In genomic region chr14:121153260-121153659, GRCm38 (mm10) we compare ENCODE assay signal across 16 mouse cellular contexts.
A peak's percentile ranks its signal among the peaks of the same experiment; 100 is the strongest.
DNase-seq lines count a peak whose midpoint lies in the region; ATAC-seq lines count a peak whose summit lies in the region.
"Had no signal": no experiment of that assay in that cellular context is flagged by ENCODE, and none has a peak within 500 bp of the region (broad histone marks: within the 10 kb centered on the region; RNA-seq: fewer than 3 reads in every experiment).

No protein-coding gene starts in this region.

- H3K27me3 ChIP-seq in kidney, embryonic 16.5 days (ENCODE audit: insufficient read depth, low read length): no peaks in the 10 kb centered on the region
- H3K27me3 ChIP-seq in kidney, embryonic 14.5 days (ENCODE audit: control insufficient read depth, insufficient read depth, low read length): no peaks in the 10 kb centered on the region
- H3K27me3 ChIP-seq in embryonic facial prominence, embryonic 13.5 days: no peaks in the 10 kb centered on the region
- no peaks in the 10 kb centered on the region for H3K27me3 ChIP-seq in hindbrain, embryonic 10.5 days (ENCODE audit: insufficient read depth, poor library complexity, severe bottlenecking)
- H3K27me3 ChIP-seq in midbrain, embryonic 14.5 days (ENCODE audit: control insufficient read depth, insufficient read depth, low read length): no peaks in the 10 kb centered on the region
- H3K27me3 ChIP-seq: intestine, embryonic 15.5 days; megakaryocyte, embryonic 14.5 days; Patski had no signal

- peaks cover 44% of the 10 kb centered on the region for H3K4me1 ChIP-seq in kidney, embryonic 16.5 days (ENCODE audit: insufficient read depth, low read length)
- peaks cover 11% of the 10 kb centered on the region for H3K4me1 ChIP-seq in kidney, embryonic 14.5 days (ENCODE audit: control insufficient read depth, insufficient read depth, low read length)
- H3K4me1 ChIP-seq in embryonic facial prominence, embryonic 13.5 days: peaks cover 43% of the 10 kb centered on the region
- peaks cover 39% of the 10 kb centered on the region for H3K4me1 ChIP-seq in hindbrain, embryonic 10.5 days (replicated peaks)
- H3K4me1 ChIP-seq in midbrain, embryonic 14.5 days (ENCODE audit: control insufficient read depth, insufficient read depth, low read length): peaks cover 32% of the 10 kb centered on the region
- H3K4me1 ChIP-seq: megakaryocyte, embryonic 14.5 days had no signal

- H3K9ac ChIP-seq in kidney, embryonic 16.5 days (replicated peaks; ENCODE audit: low read length): no peak overlapping the region
- no peak overlapping the region for H3K9ac ChIP-seq in kidney, embryonic 14.5 days (ENCODE audit: low read depth, low read length)
- no peak overlapping the region for H3K9ac ChIP-seq in embryonic facial prominence, embryonic 13.5 days
- H3K9ac ChIP-seq in midbrain, embryonic 14.5 days (replicated peaks; ENCODE audit: low read length): no peak overlapping the region
- H3K9ac ChIP-seq: intestine, embryonic 15.5 days had no signal

- 69% methylated on average over 7 of the region's 7 CpGs for WGBS in kidney, embryonic 16.5 days
- 78% methylated on average over 7 of the region's 7 CpGs for WGBS in kidney, embryonic 14.5 days
- 46% methylated on average over 7 of the region's 7 CpGs for WGBS in embryonic facial prominence, embryonic 13.5 days
- 28% methylated on average over 7 of the region's 7 CpGs for WGBS in hindbrain, embryonic 10.5 days
- 12% methylated on average over 7 of the region's 7 CpGs for WGBS in midbrain, embryonic 14.5 days

- no peak for ATAC-seq in kidney, embryonic 16.5 days (ENCODE audit: low FRiP score, low TSS enrichment)
- ATAC-seq in kidney, embryonic 14.5 days (ENCODE audit: low FRiP score, low TSS enrichment): no peak
- no peak for ATAC-seq in embryonic facial prominence, embryonic 13.5 days (ENCODE audit: insufficient number of reproducible peaks, insufficient read depth, low FRiP score, low TSS enrichment, low read depth)
- no peak for ATAC-seq in midbrain, embryonic 14.5 days (ENCODE audit: low FRiP score, low TSS enrichment)
- ATAC-seq: CD4-positive, CD25-positive, alpha-beta regulatory T cell, adult 4 months; intestine, embryonic 15.5 days; Patski had no signal

- peaks cover 10% of the 10 kb centered on the region; the same call in 1 of the 2 replicates for H3K9me3 ChIP-seq in kidney, embryonic 16.5 days (ENCODE audit: low read length)
- H3K9me3 ChIP-seq in kidney, embryonic 14.5 days (ENCODE audit: control insufficient read depth, low read length): no peaks in the 10 kb centered on the region
- no peaks in the 10 kb centered on the region for H3K9me3 ChIP-seq in embryonic facial prominence, embryonic 13.5 days
- H3K9me3 ChIP-seq in hindbrain, embryonic 10.5 days: no peaks in the 10 kb centered on the region
- H3K9me3 ChIP-seq in midbrain, embryonic 14.5 days (ENCODE audit: control insufficient read depth, low read length): no peaks in the 10 kb centered on the region
- H3K9me3 ChIP-seq: intestine, embryonic 15.5 days had no signal

- DNase-seq in hindbrain, embryonic 10.5 days (ENCODE audit: low spot score): no peak
- peak; percentile 74 for DNase-seq in midbrain, embryonic 14.5 days
- no peak for DNase-seq in right cerebral cortex, adult 18-20 months
- no peak for DNase-seq in left cerebral cortex, postnatal 10 days (ENCODE audit: extremely low spot score in 1 of 2, low spot score in 2 of 2)
- no peak for DNase-seq in layer of hippocampus, adult 9-11 months
- DNase-seq: adrenal gland, postnatal 25 days; cerebellum, adult 18-20 months; gastrocnemius, adult 2 months; thymus, postnatal 36 days had no signal

- no peaks in the 10 kb centered on the region for H3K36me3 ChIP-seq in kidney, embryonic 16.5 days (ENCODE audit: insufficient read depth, low read length)
- H3K36me3 ChIP-seq in kidney, embryonic 14.5 days (ENCODE audit: control insufficient read depth, insufficient read depth, low read length): no peaks in the 10 kb centered on the region
- 0 out of 2 replicates have a peak, but pooled peaks cover 4% of the 10 kb centered on the region for H3K36me3 ChIP-seq in embryonic facial prominence, embryonic 13.5 days
- no peaks in the 10 kb centered on the region; the same call in 1 of the 2 replicates for H3K36me3 ChIP-seq in hindbrain, embryonic 10.5 days
- no peaks in the 10 kb centered on the region for H3K36me3 ChIP-seq in midbrain, embryonic 14.5 days (ENCODE audit: control insufficient read depth, insufficient read depth, low read length)
- H3K36me3 ChIP-seq: intestine, embryonic 15.5 days had no signal

- H3K4me3 ChIP-seq in kidney, embryonic 16.5 days (ENCODE audit: low read length): no peak overlapping the region
- H3K4me3 ChIP-seq in kidney, embryonic 14.5 days (ENCODE audit: low read length): no peak overlapping the region
- no peak overlapping the region for H3K4me3 ChIP-seq in embryonic facial prominence, embryonic 13.5 days
- H3K4me3 ChIP-seq in hindbrain, embryonic 10.5 days: no peak overlapping the region
- H3K4me3 ChIP-seq in midbrain, embryonic 14.5 days (replicated peaks; ENCODE audit: low read depth, low read length): no peak overlapping the region
- H3K4me3 ChIP-seq: gastrocnemius, adult 2 months; intestine, embryonic 15.5 days; megakaryocyte, embryonic 14.5 days had no signal

- no peak overlapping the region for H3K4me2 ChIP-seq in kidney, embryonic 16.5 days (replicated peaks; ENCODE audit: low read depth, low read length)
- H3K4me2 ChIP-seq in kidney, embryonic 14.5 days (replicated peaks; ENCODE audit: low read depth, low read length): no peak overlapping the region
- H3K4me2 ChIP-seq in embryonic facial prominence, embryonic 13.5 days: no peak overlapping the region
- no peak overlapping the region for H3K4me2 ChIP-seq in midbrain, embryonic 14.5 days (ENCODE audit: low read length)
- H3K4me2 ChIP-seq: intestine, embryonic 15.5 days had no signal

- intact Hi-C loops in left cerebral cortex, postnatal 10 days (cut with DNase I): no loop called here

- peak overlapping the region; percentile 72 for H3K27ac ChIP-seq in kidney, embryonic 16.5 days (ENCODE audit: low read length)
- H3K27ac ChIP-seq in kidney, embryonic 14.5 days (ENCODE audit: low read depth, low read length): no peak overlapping the region
- peak overlapping the region; percentile 1; the same call in 1 of the 2 replicates for H3K27ac ChIP-seq in embryonic facial prominence, embryonic 13.5 days
- 0 out of 2 replicates have a peak overlapping the region, but pooled peaks have one; percentile 16 for H3K27ac ChIP-seq in hindbrain, embryonic 10.5 days
- peak overlapping the region; percentile 61 for H3K27ac ChIP-seq in midbrain, embryonic 14.5 days (replicated peaks; ENCODE audit: low read depth, low read length)
- H3K27ac ChIP-seq: gastrocnemius, adult 2 months; intestine, embryonic 15.5 days had no signal
